Mouse (Mus musculus) spleen, postnatal 10 days (tissue): Measurements from ENCODE around the gene Cop1.

Source experiments
- DNase-seq, 2 experiments: peaks; one replicate each; pipeline ENCODE4 v3.0.0; 2021 to 2022; ENCODE audit warnings: low spot score in 2 of 2

The Cop1 gene

GRCm38 (mm10) chr1:159231781-159232571 lies at the start of gene Cop1:
TSS of gene Cop1 (plus strand) at chr1:159232320.
- peak; percentile 93 to 95 for DNase-seq

GRCm38 (mm10) chr1:159186741-159187140 lies 45.4 kb upstream of the Cop1 start:
- no peak for DNase-seq

- no peak for DNase-seq
These were observed 33.5 kb upstream of the Cop1 start for GRCm38 (mm10) chr1:159198603-159199002.

GRCm38 (mm10) chr1:159199606-159200005 lies 32.5 kb upstream of the Cop1 start:
- no peak for DNase-seq

- DNase-seq: no peak
These were observed 30.9 kb upstream of the Cop1 start for GRCm38 (mm10) chr1:159201220-159201619.

- no peak for DNase-seq
These were observed 20.4 kb upstream of the Cop1 start for GRCm38 (mm10) chr1:159211711-159212110.

GRCm38 (mm10) chr1:159217437-159217836 lies 14.7 kb upstream of the Cop1 start:
- no peak for DNase-seq

- no peak for DNase-seq
These were observed 10.1 kb upstream of the Cop1 start for GRCm38 (mm10) chr1:159222046-159222445.

- no peak for DNase-seq
These were observed 6.9 kb upstream of the Cop1 start for GRCm38 (mm10) chr1:159225064-159225824.

GRCm38 (mm10) chr1:159232572-159233261 lies 597 bp downstream of the Cop1 start:
- DNase-seq: peak; percentile 58 to 70

- no peak for DNase-seq
These were observed 1.3 kb downstream of the Cop1 start for GRCm38 (mm10) chr1:159233426-159233825.

GRCm38 (mm10) chr1:159234496-159234895 lies 2.4 kb downstream of the Cop1 start:
- peak in 1 of 2 experiments; percentile 43 for DNase-seq

- no peak for DNase-seq
These were observed 3.6 kb downstream of the Cop1 start for GRCm38 (mm10) chr1:159235674-159236073.

- peak in 1 of 2 experiments; percentile 47 for DNase-seq
These were observed 6.0 kb downstream of the Cop1 start for GRCm38 (mm10) chr1:159238147-159238546.

- DNase-seq: no peak
These were observed 18.2 kb downstream of the Cop1 start for GRCm38 (mm10) chr1:159250320-159250719.

- no peak for DNase-seq
These were observed 21.0 kb downstream of the Cop1 start for GRCm38 (mm10) chr1:159253078-159253477.

- DNase-seq: no peak
These were observed 23.0 kb downstream of the Cop1 start for GRCm38 (mm10) chr1:159254906-159255685.

- DNase-seq: no peak
These were observed 24.4 kb downstream of the Cop1 start for GRCm38 (mm10) chr1:159256543-159256942.

- DNase-seq: no peak
These were observed 31.7 kb downstream of the Cop1 start for GRCm38 (mm10) chr1:159263820-159264219.

GRCm38 (mm10) chr1:159280072-159280471 lies 48.0 kb downstream of the Cop1 start:
- no peak for DNase-seq

GRCm38 (mm10) chr1:159281861-159282260 lies 49.7 kb downstream of the Cop1 start:
- no peak for DNase-seq
